Mouse (Mus musculus) CH12.LX (cell line): ENCODE measurements around the gene Sf1.

Experiments used
- CTCF ChIP-seq, 2 experiments: IDR thresholded peaks in 1 of 2; conservative IDR thresholded peaks in 1 of 2; 2 replicates each; pipeline ENCODE4 v1.5.1; 2011 to 2012; ENCODE audit warnings: low read depth in 2 of 2, low read length in 2 of 2, improper control_type of control experiment in 1 of 2, inconsistent platforms in 1 of 2, mild to moderate bottlenecking in 1 of 2, moderate library complexity in 1 of 2
- GABPA ChIP-seq: IDR thresholded peaks from 2 replicates; pipeline ENCODE4 v1.6.1; 2012; ENCODE audit warnings: low read depth, low read length, improper control_type of control experiment, inconsistent platforms; ENCODE audit not compliant: insufficient replicate concordance
- JUN ChIP-seq: IDR thresholded peaks from 2 replicates; pipeline ENCODE4 v1.6.1; 2011; ENCODE audit warnings: low read depth, mild to moderate bottlenecking, low read length, improper control_type of control experiment, moderate library complexity; ENCODE audit not compliant: insufficient read depth
- MAX ChIP-seq: IDR thresholded peaks from 2 replicates; pipeline ENCODE4 v1.6.1; 2011; ENCODE audit warnings: low read length, improper control_type of control experiment
- POLR2A ChIP-seq: IDR thresholded peaks from 2 replicates; pipeline ENCODE4 v1.6.1; 2011; ENCODE audit warnings: low read depth, mild to moderate bottlenecking, improper control_type of control experiment, low read length
- SMC3 ChIP-seq: IDR thresholded peaks from 2 replicates; pipeline ENCODE4 v1.6.1; 2011; ENCODE audit warnings: low read depth, low read length, improper control_type of control experiment

DNA sequence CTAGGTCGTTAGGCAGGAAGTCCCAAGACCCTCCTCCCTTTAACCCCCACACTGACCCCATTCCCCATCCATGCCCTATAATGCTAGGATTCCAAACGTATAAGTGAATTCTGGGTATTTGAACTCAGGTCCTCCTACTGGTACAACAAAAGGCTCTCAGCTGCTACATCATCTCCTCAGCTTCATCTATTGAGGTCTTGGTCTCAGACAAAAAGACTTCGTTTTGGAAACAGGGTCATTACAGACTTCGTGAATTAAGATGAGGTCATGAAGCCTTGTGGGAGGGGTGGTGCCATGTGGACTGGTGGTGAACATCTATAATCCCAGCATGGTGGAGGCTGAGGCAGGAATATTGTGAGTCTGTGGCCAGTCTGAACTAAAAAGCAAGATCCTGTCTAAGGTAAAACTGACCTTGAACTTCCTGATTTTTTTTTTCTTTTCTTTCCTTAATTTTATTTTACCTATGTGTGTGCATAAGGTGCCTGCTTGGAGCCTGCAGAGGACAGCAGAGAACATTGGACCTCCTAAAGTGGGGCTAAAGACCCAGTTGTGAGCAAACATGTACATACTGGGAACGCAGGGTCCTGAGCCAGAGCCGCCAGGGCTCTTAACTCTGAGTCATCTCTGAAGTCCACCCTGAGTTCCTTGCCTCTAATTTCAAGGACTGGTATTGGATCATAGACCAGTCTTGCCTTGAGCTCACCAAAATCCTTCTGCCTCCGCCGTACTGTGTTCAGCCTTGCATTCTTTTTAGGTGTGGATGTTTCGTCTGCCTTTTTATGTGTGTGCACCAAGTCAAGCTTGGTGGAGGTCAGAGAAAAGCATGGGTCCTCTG lies 29.5 kb upstream of the Sf1 start:
- TF ChIP-seq CTCF (conservative IDR thresholded peaks at IDR 0.05 in 1 of 2, IDR thresholded peaks at IDR 0.05 in 1 of 2; ENCODE audit: low read depth in 2 of 2, low read length in 2 of 2) (no peak), MAX (0 out of 2 replicates have a peak, but pooled peaks have one; percentile 37), JUN (no peak), POLR2A (no peak), SMC3 (no peak), GABPA (no peak)
